Mouse (Mus musculus) c-Kit-positive CD71-positive TER-119-negative erythroid progenitor cells, embryonic 14.5 days (primary cell): Measurements from ENCODE around the gene Nr2e1.

ENCODE experiments used
- DNase-seq: peaks from one replicate; pipeline ENCODE4 v3.0.0-alpha.2; 2013; ENCODE audit warnings: low read depth

Gene Nr2e1

DNA sequence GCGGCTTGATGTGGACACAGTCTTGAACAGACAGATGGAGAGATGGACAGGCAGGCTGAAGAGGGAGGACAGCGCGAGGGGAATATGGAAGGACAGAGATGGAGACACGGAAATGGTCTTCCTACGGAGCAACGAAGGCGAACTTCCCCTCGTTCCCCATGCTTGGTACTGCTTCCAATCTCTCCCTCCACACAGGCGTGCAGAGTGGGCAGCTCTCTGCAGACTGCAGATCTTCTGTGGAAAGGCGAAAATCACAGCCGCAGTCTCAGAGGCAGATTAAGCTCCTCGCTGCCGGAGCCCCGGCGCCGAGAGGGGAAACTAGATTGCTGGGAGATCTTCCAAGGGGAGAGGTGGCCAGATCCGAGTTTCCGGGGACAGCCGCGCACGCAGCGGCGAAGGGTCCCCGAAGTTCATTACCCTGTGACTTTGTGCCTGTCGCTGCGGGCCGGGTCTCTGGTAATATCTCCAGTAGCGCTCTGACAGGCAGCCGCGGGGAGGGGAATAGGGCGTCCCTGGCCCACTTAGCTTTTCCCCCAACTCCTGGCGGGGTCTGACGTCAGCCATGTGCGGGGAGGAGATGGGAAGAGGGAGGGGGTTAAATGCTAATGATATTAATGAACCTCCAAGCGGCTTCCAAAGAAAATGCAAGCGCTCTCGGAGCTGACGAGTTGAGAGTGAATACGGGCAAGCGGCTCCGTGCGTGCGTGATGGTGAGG is at the start of gene Nr2e1, which contains the start of gene Ostm1:
Gene Nr2e1, minus strand, starts transcription at position 476 of the 716 bp plus-strand sequence.
Gene Ostm1, plus strand, starts transcription at position 666 of the 716 bp plus-strand sequence.
- no peak for DNase-seq

DNA sequence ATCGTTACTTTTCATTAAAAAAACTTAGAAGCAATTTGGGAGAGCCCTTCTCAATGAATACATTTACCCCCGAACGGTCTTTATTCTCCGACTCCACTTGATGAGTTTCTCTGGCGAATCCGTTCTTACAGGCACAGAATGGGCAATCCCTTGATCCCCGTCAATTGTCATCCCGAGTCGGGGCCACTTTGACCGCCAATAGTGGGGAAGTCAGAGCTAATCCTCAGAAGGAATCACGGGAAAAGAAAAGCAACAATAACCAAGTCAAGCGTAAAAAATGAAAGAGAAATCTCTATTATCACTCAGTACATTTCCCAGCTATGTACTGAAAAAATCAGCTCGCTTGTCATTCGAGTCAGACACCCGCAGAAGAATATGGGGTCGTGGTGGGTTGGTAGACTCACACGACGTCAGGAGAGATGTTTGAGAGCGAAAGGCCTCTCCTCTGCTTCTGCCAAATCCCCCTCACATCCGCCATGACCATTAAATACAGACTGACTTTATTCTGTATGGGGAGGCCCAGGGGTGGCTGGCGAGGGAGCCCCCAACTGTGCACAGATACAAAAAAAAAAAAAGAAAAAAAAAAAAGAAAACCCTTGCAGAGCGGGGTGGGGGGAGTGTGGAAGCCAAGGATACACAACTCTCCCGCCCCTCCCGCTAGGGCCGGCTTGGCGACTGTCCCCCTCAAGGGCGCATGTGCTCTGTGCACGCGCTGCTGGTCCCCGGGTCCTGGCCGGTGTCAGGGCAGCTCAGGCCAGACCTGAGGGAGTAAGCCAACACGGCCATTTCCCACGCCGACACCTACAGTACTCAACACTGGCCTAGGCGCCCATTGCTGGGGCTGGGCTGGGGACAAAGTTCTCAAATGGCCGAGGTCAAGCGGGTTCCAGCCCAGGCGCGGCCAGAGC is 49.3 kb upstream of the Nr2e1 start:
- DNase-seq, result no peak

- DNase-seq, result no peak
Observed at GRCm38 (mm10) chr10:42631754-42632452, 48.5 kb upstream of the Nr2e1 start.

DNA sequence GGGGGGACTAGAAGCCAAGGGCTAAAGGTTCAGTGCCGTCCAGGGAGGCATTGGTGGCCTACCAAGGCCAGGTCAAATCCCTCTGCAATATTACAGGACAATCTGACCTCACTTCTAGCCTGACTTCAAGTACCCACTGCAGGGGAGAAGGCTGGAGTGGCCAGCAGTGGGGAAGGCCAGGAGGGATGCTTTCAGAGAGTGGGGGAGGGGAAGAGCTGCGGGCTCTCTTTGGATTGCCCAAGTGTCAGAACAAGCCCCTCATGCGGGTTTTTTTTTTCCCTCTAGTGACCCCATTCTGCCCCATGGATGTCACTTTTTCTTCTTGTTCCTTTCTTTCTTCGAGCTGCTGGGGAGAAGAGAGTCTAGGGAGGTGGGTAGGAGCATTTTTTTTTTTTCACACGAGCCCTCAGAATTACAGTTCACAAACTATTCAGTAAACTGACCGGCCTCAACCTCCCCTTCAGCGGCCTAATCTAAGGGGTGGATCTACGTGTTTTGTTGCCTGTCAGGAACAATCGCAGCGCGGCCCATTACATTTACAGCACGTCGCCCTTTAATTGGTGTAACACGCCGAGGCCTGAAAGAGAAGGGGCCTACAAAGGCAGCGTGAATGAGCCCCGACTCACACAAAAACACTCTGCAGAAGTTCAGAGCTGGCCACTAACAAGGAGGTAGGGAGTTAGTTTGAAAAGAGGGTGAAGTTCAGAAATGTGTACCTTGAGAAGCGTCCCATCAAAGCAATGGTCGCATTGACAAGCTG is 47.3 kb upstream of the Nr2e1 start:
- DNase-seq, result no peak

- peak; percentile 25 for DNase-seq
Observed at GRCm38 (mm10) chr10:42625907-42626306, 42.5 kb upstream of the Nr2e1 start.

GRCm38 (mm10) chr10:42618291-42618690 is 34.9 kb upstream of the Nr2e1 start:
- no peak for DNase-seq

GRCm38 (mm10) chr10:42614766-42615165 is 31.3 kb upstream of the Nr2e1 start:
- DNase-seq, result no peak

DNA sequence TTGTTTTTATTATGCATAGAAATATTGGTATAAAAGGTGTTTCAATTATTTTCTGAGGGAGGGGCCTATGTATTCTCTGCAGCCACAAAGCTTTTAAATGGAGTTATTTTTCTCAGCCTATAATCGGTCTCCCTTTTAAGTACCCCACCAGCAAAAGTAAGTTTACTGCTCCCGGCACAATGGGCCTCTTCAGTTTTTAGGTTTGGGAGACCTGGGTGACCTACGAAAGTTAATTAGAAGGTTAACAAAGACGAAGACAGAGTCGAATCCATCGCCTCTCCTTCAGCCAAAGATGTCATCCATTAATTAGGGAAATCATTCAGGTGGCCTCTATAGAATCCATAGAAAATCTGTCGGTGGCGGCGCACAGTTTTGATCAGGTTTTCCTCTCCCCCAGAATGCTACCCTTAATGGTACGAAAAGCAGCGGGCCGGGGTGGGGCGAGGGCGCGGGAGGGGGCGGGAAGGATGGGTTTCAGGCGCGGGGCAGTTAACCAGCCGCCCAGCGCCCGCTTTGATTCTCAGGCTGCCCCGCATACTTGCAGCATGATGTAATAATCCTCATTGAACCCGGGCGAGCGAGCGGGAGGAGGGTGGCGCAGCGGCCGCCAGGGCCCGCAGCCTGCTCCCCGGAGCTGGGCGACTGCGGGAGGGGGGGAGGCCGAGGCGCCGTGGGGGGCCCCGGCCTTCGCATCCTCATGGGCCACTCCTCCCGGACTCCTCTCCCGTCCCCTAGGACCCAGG is 30.4 kb upstream of the Nr2e1 start:
- DNase-seq, result no peak

DNA sequence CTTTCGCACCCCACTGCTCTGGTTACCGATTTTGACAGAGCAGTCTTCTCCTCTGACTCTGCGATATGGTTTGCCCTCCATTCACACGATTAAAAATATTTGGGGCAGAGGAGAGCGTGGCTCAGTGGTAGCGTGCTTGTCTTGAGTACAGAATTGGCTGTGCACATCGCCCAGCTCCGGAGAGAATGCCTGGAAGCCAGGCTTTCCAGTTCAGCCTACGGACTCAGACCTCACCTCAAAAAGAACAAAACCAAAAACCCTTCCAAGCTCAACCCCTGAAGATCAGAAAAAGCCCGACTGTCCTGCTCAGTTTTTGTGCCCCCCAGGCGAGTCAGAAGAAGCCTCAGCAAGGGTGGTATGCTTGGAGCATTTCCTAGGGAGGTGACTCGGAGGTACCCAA is 29.6 kb upstream of the Nr2e1 start:
- DNase-seq, result no peak

DNA sequence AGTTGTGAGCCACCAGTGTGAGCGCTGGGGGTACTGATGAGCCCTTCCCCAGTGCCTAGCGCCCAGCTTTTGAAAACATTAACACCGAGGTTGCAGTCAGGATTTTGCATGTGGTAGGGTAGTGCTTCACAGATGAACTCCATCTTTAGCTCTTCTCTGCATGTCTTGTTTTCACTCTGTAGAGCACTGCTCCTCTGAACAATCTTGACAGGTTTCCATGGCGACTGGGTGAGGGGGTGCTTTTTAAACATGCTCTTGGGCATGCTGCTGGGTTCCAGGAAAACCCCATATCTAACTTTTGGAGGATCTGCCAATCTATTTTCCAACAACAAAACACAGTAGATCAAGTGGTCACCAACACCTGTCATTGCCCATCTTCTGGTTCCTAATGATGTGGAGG is 23.3 kb upstream of the Nr2e1 start:
- no peak for DNase-seq

- peak; percentile 34 for DNase-seq
Observed at GRCm38 (mm10) chr10:42604874-42605273, 21.4 kb upstream of the Nr2e1 start.

DNA sequence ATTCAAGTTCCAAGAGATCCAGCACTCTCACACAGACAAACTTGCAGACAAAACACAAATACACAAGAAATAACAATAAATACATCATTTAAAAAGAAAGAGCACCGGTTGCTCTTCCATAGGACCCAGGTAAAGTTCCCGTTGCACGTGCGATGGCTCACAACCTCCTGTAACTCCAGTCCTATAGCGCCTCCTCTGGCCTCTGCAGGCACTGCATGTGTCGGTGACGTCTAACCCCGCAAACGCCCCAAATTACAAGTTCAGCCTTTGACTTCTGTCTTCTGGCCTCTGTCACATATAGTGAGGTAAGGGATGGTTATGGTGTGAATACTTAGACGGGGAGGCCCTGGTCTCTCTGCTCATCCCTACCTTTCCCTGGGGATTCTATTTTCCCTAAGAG is 18.1 kb upstream of the Nr2e1 start:
- DNase-seq, result peak; percentile 48

DNA sequence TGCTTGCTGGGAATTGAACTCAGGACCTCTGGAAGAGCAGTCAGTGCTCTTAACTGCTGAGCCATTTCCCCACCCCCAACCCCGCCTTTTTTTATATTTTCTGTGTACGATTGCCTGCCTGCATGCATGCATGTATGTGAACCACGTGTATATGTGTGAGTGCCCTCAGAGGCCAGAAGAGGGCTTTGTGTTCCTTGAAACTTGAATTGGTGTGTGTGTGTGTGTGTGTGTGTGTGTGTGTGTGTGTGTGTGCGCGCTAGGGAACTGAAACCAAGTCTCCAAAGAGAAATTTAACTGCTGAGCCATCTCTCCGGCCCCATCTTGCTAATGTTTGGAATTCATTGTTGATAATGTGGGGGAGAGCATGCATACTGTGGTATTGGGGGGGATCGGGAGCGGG is 15.2 kb upstream of the Nr2e1 start:
- no peak for DNase-seq

- no peak for DNase-seq
Observed at GRCm38 (mm10) chr10:42593201-42593600, 9.8 kb upstream of the Nr2e1 start.

- no peak for DNase-seq
Observed at GRCm38 (mm10) chr10:42591993-42592686, 8.7 kb upstream of the Nr2e1 start.

- no peak for DNase-seq
Observed at GRCm38 (mm10) chr10:42591185-42591992, 8.0 kb upstream of the Nr2e1 start.

GRCm38 (mm10) chr10:42590261-42591184 is 7.1 kb upstream of the Nr2e1 start:
- no peak for DNase-seq

GRCm38 (mm10) chr10:42589505-42589904 is 6.1 kb upstream of the Nr2e1 start:
- no peak for DNase-seq
